Mouse (Mus musculus) spleen, postnatal 36 days (tissue): ENCODE measurements around the gene Brwd1.
"Not testable (repeated sequence)": the region's sequence is repeated elsewhere in the genome, so short reads cannot be mapped to it uniquely, and the experiment has no call there.

Experiments used
- DNase-seq, 2 experiments: peaks; one replicate each; pipeline ENCODE4 v3.0.0; 2022; ENCODE audit warnings: low spot score in 2 of 2, mixed read lengths in 1 of 2

Gene Brwd1

DNA sequence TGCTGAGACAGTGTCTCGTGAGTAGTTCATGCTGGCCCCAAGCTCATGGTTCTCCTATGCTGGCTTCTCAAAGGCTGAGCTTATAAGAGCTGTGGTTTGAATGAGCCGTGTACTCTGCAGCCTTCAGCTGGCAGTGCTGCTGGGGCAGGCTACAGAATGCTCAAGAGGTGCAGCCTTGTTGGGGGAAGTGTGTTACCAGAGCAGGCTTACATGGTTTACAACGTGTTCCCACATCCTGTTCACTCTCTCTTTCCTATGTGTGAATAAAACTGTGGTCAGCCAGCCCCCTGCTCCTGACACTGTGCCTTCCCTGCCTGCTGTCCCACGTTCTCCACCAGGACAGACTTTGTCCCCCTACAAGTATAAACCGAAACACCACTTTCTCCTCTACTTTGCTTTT is 97.4 kb downstream of the Brwd1 start:
- peak in 1 of 2 experiments; percentile 9 for DNase-seq

DNA sequence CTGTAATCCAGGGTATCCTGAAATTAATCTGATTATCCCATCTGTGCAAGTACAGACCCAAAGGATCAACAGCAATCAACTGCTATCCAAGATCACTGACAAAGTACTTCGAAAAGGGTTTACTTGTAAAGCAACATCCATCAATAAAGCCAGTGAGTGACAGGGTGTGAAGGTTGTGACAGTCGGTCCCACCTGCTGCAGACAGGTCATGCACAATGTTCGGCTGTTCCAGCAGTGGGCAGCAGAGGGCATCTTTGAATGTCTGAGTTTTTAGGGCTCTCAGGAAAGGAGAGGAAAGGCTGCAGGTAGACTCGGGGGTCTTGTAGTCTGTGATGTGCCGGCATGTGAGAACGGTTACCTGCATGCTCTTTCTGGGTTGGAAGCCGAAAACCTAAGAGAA is 98.7 kb downstream of the Brwd1 start:
- DNase-seq, result peak in 1 of 2 experiments; percentile 8

DNA sequence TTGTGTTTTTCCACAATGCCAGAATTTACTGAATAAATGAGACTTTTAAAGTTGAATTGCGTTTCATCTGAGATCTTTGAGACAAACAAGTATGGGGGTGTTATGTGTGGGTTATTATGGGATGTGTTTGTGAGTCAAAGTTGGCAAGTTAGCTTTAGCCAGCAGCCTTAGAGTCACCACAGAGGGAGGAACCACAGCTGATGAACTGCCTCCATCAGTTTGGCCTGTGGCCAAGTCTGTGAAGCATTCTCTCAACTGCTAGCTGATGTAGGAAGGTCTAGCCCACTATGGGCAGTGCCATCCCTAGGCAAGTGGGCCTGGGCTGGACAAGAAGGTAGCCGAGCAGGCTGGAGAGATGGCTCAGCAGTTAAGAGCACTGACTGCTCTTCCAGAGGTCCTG is 111.5 kb downstream of the Brwd1 start:
- no peak for DNase-seq

DNA sequence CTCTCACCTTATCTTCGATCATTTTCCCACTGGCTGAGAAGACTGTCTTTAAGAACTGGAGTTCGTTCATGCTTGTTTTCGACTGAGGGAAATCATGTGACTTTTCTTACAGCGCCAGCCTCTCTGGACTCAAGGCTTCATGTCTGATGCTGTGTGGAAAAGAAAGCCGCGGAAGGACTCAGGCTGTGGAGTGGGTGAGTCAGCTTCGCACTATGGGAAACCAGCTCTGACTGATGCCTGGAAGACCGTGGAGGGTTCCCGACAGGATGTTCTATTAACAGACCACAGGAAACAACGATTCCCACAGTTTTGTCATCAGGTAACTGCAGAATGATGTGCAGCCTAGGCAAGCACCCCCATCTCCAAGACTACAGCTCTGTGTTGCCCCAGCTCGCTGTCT is 114.9 kb downstream of the Brwd1 start:
- DNase-seq, result no peak

DNA sequence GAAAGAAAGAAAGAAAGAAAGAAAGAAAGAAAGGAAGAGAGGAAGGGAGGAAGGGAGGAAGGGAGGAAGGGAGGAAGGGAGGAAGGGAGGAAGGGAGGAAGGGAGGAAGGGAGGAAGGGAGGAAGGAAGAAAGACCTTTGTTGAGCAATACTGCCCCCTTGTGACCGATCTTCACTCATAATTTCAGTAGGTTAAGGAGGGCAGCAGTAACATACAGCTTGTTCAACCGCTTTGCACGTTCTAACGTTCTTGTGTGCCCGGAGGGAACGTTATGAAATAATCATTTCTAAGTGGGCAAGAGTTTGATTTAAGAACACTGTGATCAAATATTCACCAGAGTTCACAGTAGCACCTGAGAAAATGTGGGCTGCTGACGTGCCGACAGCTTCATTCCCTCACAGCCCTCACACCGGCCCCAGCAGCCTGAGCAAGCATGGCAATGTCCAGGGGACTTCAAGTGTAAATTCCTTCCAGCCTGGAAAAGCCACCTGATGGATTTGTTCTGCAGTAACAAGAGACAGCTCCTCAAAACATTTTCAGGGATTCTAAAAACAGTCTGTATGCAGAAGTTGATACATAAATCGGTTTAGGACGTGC is 117.8 kb downstream of the Brwd1 start:
- DNase-seq, result no peak

DNA sequence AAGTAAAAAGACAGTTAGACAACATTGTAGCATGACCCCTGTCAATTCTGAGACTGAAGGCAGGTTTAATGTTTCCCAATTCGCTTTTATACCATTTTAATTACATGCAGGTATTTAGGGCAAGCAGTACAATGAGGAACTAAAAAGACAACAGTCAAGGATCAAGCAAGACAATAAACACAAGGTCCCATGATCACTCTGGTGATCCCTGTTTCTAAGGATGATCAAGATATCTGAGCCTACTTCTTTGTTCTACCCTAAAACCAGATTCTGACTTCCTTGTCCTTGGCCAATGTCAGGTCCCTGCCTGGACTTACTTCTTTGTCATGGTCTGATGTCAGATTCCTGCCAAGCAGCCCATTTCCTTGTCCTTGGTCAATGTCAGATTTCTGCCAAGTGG is 120.8 kb downstream of the Brwd1 start:
- not testable (repeated sequence) for DNase-seq

DNA sequence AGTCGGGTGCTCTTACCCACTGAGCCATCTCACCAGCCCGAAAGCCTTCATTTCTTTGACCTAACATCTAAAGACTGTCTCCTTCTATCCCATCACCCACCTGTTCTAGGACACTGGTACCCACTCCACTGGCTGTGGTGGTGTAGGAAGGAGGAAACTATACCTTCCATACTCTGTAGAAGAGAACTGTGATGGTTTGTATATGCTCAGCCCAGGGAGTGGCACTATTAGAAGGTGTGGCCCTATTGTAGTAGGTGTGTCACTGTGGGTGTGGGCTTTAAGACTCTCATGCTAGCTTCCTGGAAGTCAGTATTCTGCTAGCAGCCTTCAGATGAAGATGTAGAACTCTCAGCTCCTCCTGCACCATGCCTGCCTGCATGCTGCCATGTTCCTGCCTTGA is 121.6 kb downstream of the Brwd1 start:
- DNase-seq, result not testable (repeated sequence)

DNA sequence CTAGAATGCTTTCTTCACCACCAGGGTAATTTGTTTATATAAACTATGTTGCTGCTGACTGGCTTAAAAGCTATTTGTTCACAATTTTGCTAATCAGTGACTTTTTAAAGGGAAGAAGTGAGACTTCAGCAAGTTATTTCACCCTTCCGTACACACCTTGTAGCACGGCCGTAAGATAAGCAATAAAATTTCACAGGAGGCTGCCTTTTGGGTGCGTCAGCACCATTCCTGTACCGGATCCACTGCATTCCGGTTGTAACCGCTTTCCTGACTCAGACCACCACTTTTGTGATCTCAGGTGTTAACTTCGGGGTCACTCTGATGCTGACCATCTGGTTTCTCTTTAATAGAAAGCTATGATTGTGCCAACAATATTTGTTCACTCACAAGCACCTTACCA is 124.2 kb downstream of the Brwd1 start:
- DNase-seq, result no peak

DNA sequence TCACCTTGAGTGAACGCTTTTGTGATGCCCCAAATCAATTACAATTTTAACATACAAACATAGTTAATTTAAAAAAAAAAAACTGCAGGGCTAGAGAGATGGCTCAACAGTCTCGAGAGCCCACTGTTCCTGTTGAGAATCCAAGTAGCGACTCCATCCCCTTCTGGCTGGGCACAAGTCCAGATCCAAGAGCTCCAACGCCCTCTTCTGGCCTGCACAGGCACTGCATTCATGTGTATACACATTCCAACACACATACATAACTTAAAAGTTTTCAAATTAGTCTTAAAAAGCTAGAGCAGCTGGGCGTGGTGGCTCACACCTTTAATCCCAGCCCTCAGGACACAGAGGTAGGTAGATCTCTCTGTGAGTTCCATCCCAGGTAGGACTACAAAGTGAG is 125.7 kb downstream of the Brwd1 start:
- DNase-seq, result no peak

DNA sequence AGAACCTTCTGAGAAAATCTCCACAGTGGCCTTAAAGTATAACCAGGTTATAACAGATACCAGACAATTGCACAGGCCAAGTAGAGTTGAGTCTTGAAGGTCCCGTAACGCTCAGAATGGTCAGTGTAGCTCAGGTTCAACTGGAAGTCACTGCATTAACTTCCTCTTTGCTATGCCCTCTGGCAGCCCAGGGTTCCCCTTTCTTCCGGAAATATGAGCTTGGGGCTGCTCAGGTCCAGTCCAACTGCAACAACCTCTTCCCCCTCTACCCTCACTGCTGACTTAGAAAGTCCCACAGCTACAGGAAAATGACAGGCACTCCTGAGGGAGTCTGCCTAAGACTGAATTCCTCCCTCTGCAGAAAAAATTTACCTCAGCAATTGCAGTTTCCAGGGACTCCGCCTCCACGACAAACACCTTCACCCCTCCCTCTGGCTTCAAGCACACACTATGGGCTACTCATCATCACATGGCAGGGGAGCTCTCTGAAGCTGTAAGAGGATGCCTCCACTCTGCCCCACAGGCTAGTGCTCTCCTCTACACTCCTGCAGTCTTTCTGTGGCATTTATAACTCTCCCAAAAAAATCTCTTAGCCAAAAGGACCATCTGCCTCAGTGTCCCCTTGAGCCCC is 126.5 kb downstream of the Brwd1 start:
- peak; percentile 28 for DNase-seq

DNA sequence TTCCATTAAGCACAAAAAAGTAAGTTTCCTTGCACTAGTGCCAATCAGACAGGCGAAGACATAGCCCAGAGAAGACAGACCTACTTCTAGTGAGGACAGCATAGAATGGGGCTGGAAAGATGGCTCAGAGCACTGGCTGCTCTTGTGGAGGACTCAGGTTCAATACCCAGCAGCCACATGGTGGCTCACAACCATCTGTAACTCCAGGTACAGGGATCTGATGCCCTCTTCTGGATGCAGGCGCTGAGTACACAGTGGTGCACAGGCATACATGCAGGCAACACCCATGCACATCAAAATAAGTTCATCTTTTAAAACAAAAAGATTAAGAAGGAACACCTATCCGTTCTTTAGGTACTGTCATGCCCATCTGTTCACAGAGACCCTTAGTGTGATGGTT is 128.0 kb downstream of the Brwd1 start:
- DNase-seq, result no peak

DNA sequence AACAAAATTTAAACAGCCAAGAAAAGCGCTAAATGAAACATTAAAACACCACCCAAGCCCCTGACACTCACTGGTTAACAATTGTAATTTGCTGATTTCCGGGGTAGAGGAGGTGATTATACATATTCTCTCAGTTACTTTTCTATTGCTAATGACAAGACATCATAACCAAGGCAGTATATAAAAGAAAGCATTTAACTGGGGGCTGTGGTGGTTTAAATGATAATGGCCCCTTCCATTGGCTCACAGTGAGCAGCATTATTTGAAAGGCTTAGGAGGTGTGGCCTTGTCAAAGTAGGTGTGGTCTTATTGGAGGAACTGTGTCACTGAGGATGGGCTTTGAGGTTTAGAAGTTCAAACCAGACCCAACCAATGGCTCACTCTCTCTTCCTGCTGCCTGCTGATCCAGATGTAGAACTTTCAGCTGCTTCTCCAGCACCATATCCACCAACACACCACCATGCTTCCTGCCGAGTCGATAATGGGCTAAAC is 129.1 kb downstream of the Brwd1 start:
- DNase-seq, result no peak

DNA sequence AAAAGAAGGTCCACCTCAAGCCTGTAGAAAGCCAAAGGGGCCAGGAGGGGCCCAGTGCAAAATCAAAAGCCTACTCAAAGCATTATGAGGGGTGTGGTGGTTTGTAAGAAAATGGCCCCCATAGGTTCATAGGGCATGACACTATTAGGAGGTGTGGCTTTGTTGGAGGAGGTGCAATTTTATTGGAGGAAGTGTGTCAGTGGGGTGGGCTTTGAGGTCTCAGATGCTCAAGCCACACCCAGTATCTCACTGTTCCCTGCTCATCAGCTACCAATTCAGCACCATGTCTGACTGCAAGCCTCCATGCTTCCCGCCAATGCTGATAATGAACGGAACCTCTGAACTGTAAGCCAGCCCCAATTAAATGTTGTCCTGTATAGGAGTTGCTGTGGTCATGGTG is 130.9 kb downstream of the Brwd1 start:
- no peak for DNase-seq

DNA sequence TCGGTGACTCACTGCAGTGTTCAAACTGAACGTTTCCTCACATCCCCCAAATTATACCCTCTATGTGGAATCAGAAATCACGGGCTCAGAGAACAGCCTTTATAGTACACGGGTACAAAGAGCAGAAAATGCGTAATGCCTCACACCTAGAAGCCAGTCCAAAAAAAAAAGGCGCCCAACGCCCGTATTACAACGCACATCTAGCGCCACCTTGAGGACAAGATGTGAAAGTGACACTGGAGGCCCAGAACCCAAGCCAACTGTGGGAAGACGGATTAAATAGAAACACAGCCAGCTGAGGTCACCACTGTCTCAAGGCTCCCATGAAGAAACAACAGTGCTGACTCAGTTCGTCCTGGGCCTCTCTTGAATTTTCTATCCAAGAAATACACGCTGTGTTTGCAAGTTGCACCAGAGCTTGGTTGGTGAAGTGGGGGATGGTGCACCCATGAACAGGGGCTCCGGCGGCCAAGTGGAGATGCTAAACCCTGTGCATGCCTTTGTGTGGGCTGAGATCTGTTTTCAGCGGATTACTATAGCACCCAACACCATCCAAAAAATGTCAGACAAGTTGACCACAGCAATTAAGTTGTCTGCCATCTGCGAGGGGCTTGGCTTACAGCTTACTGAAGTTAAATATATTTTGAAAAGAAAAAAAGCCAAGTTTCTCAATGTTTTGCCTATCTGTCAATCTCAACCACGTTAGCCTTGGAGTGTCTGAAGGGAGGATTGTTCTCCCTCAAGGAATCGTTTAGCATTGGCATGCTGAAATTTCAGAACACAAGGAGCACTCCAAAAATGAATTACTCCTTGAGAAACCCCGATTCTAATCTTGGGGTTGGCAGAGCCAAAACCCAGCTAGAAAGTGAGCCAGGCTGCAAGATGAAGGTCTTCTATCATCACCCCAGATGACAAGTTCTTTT is 136.7 kb downstream of the Brwd1 start:
- peak; percentile 45 to 54 for DNase-seq

DNA sequence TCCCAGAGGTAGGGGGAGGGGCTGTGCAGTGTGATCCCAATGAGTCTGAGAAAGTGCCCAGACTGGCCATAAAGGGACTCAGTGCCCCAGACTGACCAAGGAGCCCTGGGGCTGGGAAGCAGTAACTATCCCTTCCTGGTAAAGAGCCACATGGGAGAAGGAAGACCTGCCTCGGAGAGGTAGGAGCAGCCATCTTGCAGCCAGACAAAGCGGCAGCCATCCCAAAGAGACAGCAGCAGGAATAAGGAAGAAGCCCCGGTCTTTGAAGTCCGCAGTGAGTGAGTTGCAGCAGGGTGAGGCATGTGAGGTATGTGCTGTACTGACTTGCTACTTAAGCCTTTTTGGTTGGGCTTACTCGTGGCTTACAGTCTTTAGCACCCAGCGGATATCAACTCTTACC is 139.1 kb downstream of the Brwd1 start:
- DNase-seq, result no peak
